Mouse (Mus musculus) gonadal fat pad, adult 2 months (tissue): ENCODE measurements around the gene Gps2. TPM values are rescaled to one million over a fixed set of nuclear protein-coding genes. Genes with fewer than 3 reads are reported as not detected.

Source experiments
- DNase-seq: peaks from one replicate; pipeline ENCODE4 v3.0.0-alpha.2; 2012; ENCODE audit warnings: low read depth
- polyA plus RNA-seq: library from polyadenylated mRNA; depleted of rRNA; stranded (reverse); fragments of >200 nt; gene quantifications from 2 replicates; pipeline ENCODE4 v1.2.3, GENCODE M21; 2012

Gene Gps2
- polyA plus RNA-seq, 1 experiment: 61.2 TPM

GRCm38 (mm10) chr11:69886907-69887635 is 26.6 kb upstream of the Gps2 start:
- no peak for DNase-seq

GRCm38 (mm10) chr11:69891482-69891881 is 22.2 kb upstream of the Gps2 start:
- no peak for DNase-seq

- DNase-seq: no peak
These were observed 19.0 kb upstream of the Gps2 start for GRCm38 (mm10) chr11:69894671-69895070.

- DNase-seq: no peak
These were observed 18.4 kb upstream of the Gps2 start, which contains the start of gene Acap1 for GRCm38 (mm10) chr11:69895291-69895690. TSS of gene Acap1 (minus strand) at chr11:69895539.

GRCm38 (mm10) chr11:69899870-69900269 is 13.8 kb upstream of the Gps2 start:
- DNase-seq: no peak

GRCm38 (mm10) chr11:69900471-69901405 is 12.9 kb upstream of the Gps2 start, which contains the start of the genes 2810408A11Rik and Neurl4:
TSS of gene 2810408A11Rik (minus strand) at chr11:69900987.
TSS of gene Neurl4 (plus strand) at chr11:69901072.
- peak; percentile 73 for DNase-seq

- peak; percentile 62 for DNase-seq
These were observed 12.3 kb upstream of the Gps2 start for GRCm38 (mm10) chr11:69901406-69901846.

GRCm38 (mm10) chr11:69901993-69902392 is 11.7 kb upstream of the Gps2 start:
- DNase-seq: no peak

- no peak for DNase-seq
These were observed 10.7 kb upstream of the Gps2 start for GRCm38 (mm10) chr11:69902972-69903371.

- DNase-seq: no peak
These were observed 9.4 kb upstream of the Gps2 start for GRCm38 (mm10) chr11:69904311-69904710.

GRCm38 (mm10) chr11:69908645-69909044 is 5.0 kb upstream of the Gps2 start:
- no peak for DNase-seq

GRCm38 (mm10) chr11:69909174-69909573 is 4.5 kb upstream of the Gps2 start:
- DNase-seq: no peak

- DNase-seq: no peak
These were observed 3.5 kb upstream of the Gps2 start for GRCm38 (mm10) chr11:69910177-69910576.

- no peak for DNase-seq
These were observed 2.7 kb upstream of the Gps2 start for GRCm38 (mm10) chr11:69910781-69911560.

GRCm38 (mm10) chr11:69911701-69912100 is 2.0 kb upstream of the Gps2 start:
- DNase-seq: no peak

- no peak for DNase-seq
These were observed 765 bp upstream of the Gps2 start for GRCm38 (mm10) chr11:69912716-69913530.

GRCm38 (mm10) chr11:69914372-69914764 is 680 bp downstream of the Gps2 start:
- DNase-seq: no peak

- DNase-seq: no peak
These were observed 1.3 kb downstream of the Gps2 start for GRCm38 (mm10) chr11:69914917-69915430.

- DNase-seq: no peak
These were observed 2.3 kb downstream of the Gps2 start for GRCm38 (mm10) chr11:69915667-69916627.
